Mouse (Mus musculus) adrenal gland, postnatal 10 days (tissue): Measurements from ENCODE around the gene Rragc. TPM values are rescaled to one million over a fixed set of nuclear protein-coding genes. Genes with fewer than 3 reads are reported as not detected.

ENCODE experiments used
- DNase-seq: peaks from one replicate; pipeline ENCODE4 v3.0.0; 2021; ENCODE audit warnings: mixed read lengths
- total RNA-seq, 2 experiments: library from RNA; stranded (reverse); gene quantifications; 2 replicates each; pipeline ENCODE4 v1.2.3; 2021

Rragc gene
- total RNA-seq, 2 experiments from 2014 or later: 75.9 to 79.0 TPM

- DNase-seq: no peak
Observed at GRCm38 (mm10) chr4:123952059-123952458, 34.8 kb downstream of the Rragc start.

GRCm38 (mm10) chr4:123956703-123957491 lies 39.7 kb downstream of the Rragc start:
- peak; percentile 92 for DNase-seq

DNA sequence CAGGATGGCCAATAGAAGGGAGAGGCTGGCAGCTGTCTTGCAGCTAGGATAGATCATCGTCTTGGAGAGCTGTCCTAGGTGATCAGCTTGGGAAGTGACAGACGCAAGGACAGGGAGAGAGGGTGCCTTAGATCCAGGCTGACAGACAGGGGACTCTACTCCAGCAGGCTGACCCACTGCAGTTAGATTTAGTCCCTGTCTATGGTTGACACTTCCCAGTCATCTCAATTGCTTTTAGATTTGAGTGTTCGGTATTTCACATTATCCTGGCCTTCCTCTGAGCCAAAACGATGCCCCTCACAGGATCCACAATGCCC lies 40.2 kb downstream of the Rragc start:
- DNase-seq: no peak

DNA sequence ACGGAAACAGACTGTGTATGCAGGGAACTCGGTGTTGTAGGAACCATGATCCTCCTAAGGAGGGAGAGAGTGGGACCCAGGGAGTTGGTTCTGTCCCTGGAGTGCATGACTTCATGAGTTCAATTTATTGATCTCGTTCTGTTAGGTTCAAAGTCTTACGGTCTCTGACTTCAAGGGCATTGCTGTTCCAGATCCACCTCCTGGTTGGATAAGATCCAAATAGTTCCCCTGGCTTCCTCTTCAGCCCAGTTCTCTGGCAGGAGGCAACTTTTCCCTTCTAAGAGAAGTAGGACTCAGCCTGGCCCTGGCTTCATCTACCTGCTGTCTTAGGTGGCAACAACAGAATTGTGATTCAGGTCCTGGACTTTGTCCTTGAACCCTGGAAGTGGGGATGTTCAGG lies 40.6 kb downstream of the Rragc start:
- DNase-seq: no peak

- peak; percentile 25 for DNase-seq
Observed at GRCm38 (mm10) chr4:123960955-123961354, 43.7 kb downstream of the Rragc start.

DNA sequence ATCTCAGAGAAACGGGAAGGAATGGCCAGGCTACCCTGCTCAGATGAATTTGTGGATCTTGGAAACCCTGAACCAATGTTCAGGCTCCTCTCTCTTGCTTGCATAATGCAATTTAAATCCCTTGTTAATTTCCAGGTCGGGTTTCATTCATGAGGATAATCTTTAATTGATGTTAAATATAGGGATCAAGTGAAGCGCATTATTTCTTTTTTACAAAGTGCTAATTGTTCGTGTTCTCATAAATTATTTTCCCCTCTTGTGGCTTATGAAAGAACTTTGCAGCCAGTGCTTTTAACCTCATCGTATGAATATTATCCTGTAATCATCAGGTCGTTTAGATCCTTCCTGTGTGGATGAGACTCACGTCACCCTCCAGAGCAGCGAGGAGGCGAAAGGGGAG lies 45.5 kb downstream of the Rragc start:
- DNase-seq: no peak

DNA sequence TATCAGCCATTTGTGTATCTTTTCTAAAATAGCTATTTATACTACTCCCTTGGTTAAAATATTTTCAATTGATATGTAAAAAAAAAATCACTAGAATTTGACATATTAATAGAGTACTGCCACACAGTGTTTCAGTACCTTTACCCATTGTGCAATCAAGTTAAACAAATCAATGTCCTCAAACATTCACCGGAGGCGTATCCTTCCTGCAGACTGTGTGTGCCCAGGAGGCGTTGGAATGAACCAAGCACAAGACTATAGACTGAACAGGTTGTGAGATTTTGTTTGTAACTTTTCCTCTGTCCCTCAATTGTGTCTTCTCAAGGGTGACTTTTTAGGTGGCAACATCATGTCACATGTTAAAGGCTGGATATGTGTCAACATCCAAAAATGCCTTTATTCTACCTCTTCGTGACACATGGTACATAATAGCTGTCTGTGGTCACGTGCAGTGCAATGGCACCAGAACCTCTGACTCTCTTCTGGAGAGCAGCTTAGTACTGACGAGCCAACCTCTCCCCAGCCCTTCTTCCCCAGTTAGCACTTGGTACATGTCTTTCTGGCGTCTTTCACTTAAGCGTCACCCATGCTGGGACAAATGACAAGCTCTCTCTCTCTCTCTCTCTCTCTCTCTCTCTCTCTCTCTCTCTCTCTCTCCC lies 51.5 kb downstream of the Rragc start:
- no peak for DNase-seq

GRCm38 (mm10) chr4:123969458-123969857 lies 52.2 kb downstream of the Rragc start:
- no peak for DNase-seq

DNA sequence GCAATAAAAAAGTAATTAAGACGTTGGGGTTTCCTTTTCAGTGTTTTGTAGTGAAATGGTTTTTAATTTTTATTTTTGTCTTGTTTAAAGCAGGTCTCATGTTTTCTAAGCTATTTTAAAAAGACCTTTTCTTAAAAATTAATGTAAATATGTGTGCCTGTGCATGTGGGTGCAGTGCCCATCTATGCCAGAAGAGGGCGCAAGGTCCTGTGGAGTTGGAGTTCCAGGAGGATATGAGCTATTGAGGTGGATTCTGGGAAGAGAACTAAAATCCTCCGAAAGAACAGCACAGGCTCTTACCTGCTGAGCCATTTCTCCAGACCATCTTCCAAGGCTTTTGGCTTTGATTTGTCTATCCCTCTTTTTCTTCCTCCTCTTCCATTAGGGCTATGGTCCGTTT lies 53.8 kb downstream of the Rragc start:
- DNase-seq: peak; percentile 21

- DNase-seq: no peak
Observed at GRCm38 (mm10) chr4:123972423-123973049, 55.3 kb downstream of the Rragc start.

DNA sequence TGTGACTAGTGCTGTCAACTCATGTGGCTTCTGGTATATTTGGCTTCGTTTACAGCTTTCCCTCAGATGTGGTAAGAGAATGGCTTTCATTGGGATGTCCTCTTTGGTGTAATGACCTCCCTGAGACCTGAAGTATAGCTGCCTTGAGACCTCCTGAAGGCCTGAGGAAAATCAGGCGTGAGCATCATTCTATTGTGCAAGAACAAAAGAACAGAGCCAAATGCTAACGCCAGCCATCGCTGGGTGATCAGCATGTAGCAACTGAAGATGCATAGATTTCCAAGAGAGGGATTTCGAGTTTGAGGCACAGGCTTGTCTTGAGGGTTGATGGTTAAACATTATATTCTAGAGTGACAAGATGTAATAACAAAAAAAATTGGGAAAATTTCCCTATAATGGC lies 64.9 kb downstream of the Rragc start:
- no peak for DNase-seq

Other genes starting within 250 kb of the Rragc start
- 100 to 1,000 TPM; 170 to 248 TPM for gene Macf1, start 233.1 kb upstream of the Rragc start, total RNA-seq
- 100 to 1,000 TPM; 371 to 393 TPM for gene Ndufs5, start 199.2 kb upstream of the Rragc start, total RNA-seq
- 10 to 100 TPM; 42.3 to 50.1 TPM for gene Akirin1, start 167.1 kb upstream of the Rragc start, total RNA-seq
- 1 to 10 TPM; 1.3 to 2.3 TPM for gene Rhbdl2, start 129.6 kb upstream of the Rragc start, total RNA-seq
- not detected for gene 4933427I04Rik, start 57.8 kb upstream of the Rragc start, total RNA-seq
- 10 to 100 TPM; 46.0 to 50.3 TPM for gene Mycbp, start 12.6 kb upstream of the Rragc start, total RNA-seq
- gene 4930535I16Rik, start 576 bp downstream of the Rragc start, total RNA-seq: not detected